8 mouse cellular contexts compared by ENCODE assay signal in genomic region chr19:16028746-16029252, GRCm38 (mm10). TPM values are rescaled to one million over a fixed set of nuclear protein-coding genes. Genes with fewer than 3 reads are reported as not detected.
A peak's percentile ranks its signal among the peaks of the same experiment; 100 is the strongest.
DNase-seq lines count a peak whose midpoint lies in the region; ATAC-seq and TF ChIP-seq lines count a peak whose summit lies in the region.

No protein-coding gene starts in this region.

- H3K9ac ChIP-seq in lung, embryonic 14.5 days: peak overlapping the region; percentile 19
- H3K9ac ChIP-seq in embryonic facial prominence, embryonic 12.5 days: no peak overlapping the region
- H3K9ac ChIP-seq in midbrain, embryonic 11.5 days (ENCODE audit: low read length): no peak overlapping the region

- no peaks in the 10 kb centered on the region for H3K4me1 ChIP-seq in lung, embryonic 14.5 days (ENCODE audit: insufficient read depth)
- H3K4me1 ChIP-seq in embryonic facial prominence, embryonic 12.5 days: no peaks in the 10 kb centered on the region
- H3K4me1 ChIP-seq in midbrain, embryonic 11.5 days (ENCODE audit: control insufficient read depth, insufficient read depth, low read length): no peaks in the 10 kb centered on the region

- no peaks in the 10 kb centered on the region for H3K36me3 ChIP-seq in lung, embryonic 14.5 days (ENCODE audit: insufficient read depth)
- no peaks in the 10 kb centered on the region for H3K36me3 ChIP-seq in embryonic facial prominence, embryonic 12.5 days
- H3K36me3 ChIP-seq in midbrain, embryonic 11.5 days (ENCODE audit: control insufficient read depth, insufficient read depth, low read length): no peaks in the 10 kb centered on the region

- peak; percentile 28; the same call in 1 of the 2 replicates for ATAC-seq in lung, embryonic 14.5 days (ENCODE audit: insufficient read depth)
- no peak for ATAC-seq in embryonic facial prominence, embryonic 12.5 days (ENCODE audit: insufficient number of reproducible peaks, insufficient read depth, low FRiP score, low TSS enrichment)
- ATAC-seq in midbrain, embryonic 11.5 days (ENCODE audit: low FRiP score): no peak
- ATAC-seq in granulocyte monocyte progenitor cell, adult 5-6 weeks (replicated peaks; ENCODE audit: poor library complexity, severe bottlenecking): no peak

- no peak overlapping the region for H3K27ac ChIP-seq in lung, embryonic 14.5 days (ENCODE audit: low read depth)
- no peak overlapping the region for H3K27ac ChIP-seq in embryonic facial prominence, embryonic 12.5 days
- no peak overlapping the region for H3K27ac ChIP-seq in midbrain, embryonic 11.5 days (ENCODE audit: low read depth, low read length)

- H3K9me3 ChIP-seq in lung, embryonic 14.5 days (ENCODE audit: low read depth, low read length): no peaks in the 10 kb centered on the region
- H3K9me3 ChIP-seq in embryonic facial prominence, embryonic 12.5 days: no peaks in the 10 kb centered on the region
- H3K9me3 ChIP-seq in midbrain, embryonic 11.5 days (ENCODE audit: control insufficient read depth, low read length): no peaks in the 10 kb centered on the region

- H3K27me3 ChIP-seq in lung, embryonic 14.5 days (ENCODE audit: insufficient read depth, low read length): no peaks in the 10 kb centered on the region
- H3K27me3 ChIP-seq in embryonic facial prominence, embryonic 12.5 days: no peaks in the 10 kb centered on the region
- H3K27me3 ChIP-seq in midbrain, embryonic 11.5 days (ENCODE audit: control insufficient read depth, insufficient read depth, low read length): no peaks in the 10 kb centered on the region

- TF ChIP-seq CTCF in lung, embryonic 14.5 days (IDR thresholded peaks at IDR 0.05; ENCODE audit: low read depth): no peak

- no peak for DNase-seq in lung, embryonic 14.5 days
- no peak for DNase-seq in lung, postnatal 14 days
- peak; percentile 75 for DNase-seq in induced T-regulatory cell, adult 2 months (ENCODE audit: low read depth)
- peak; percentile 89 for DNase-seq in midbrain, embryonic 11.5 days (ENCODE audit: low spot score, missing footprints)
- no peak for DNase-seq in MN1 (ENCODE audit: low spot score)
- no peak for DNase-seq in cerebellum, postnatal 36 days

- 33% methylated on average over 5 of the region's 5 CpGs for WGBS in lung, embryonic 14.5 days
- WGBS in embryonic facial prominence, embryonic 12.5 days: 62% methylated on average over 5 of the region's 5 CpGs
- WGBS in midbrain, embryonic 11.5 days: 62% methylated on average over 5 of the region's 5 CpGs

- peak overlapping the region; percentile 60 for H3K4me2 ChIP-seq in lung, embryonic 14.5 days
- H3K4me2 ChIP-seq in embryonic facial prominence, embryonic 12.5 days (replicated peaks): peak overlapping the region; percentile 40
- 0 out of 2 replicates have a peak overlapping the region, but pooled peaks have one; percentile 19 for H3K4me2 ChIP-seq in midbrain, embryonic 11.5 days

- H3K4me3 ChIP-seq in lung, embryonic 14.5 days (ENCODE audit: low read depth, low read length): peak overlapping the region; percentile 37
- H3K4me3 ChIP-seq in embryonic facial prominence, embryonic 12.5 days: peak overlapping the region; percentile 21; the same call in 1 of the 2 replicates
- no peak overlapping the region for H3K4me3 ChIP-seq in midbrain, embryonic 11.5 days (ENCODE audit: low read depth, low read length)

RNA-seq across cellular contexts. Expression of gene Cep78, which starts 44.0 kb away (rescaled TPM):
- polyA plus RNA-seq in lung, embryonic 14.5 days (2014; fragmentation: Nextera tagmentation; extraction: Ambion mirVana): 35.2 and 36.1 TPM in 2 replicates
- 43.0 and 43.3 TPM in 2 replicates for polyA plus RNA-seq in embryonic facial prominence, embryonic 12.5 days (2016; fragmentation: Nextera tagmentation; extraction: Ambion mirVana)
- 49.6 and 50.9 TPM in 2 replicates for polyA plus RNA-seq in midbrain, embryonic 11.5 days (2014; fragmentation: Nextera tagmentation; extraction: Ambion mirVana)
- 14.8 and 23.3 TPM in 2 replicates for total RNA-seq in granulocyte monocyte progenitor cell, adult 5-6 weeks (2014; fragmentation: Nextera tagmentation)
- total RNA-seq in granulocyte monocyte progenitor cell, adult 5-6 weeks (2017): 23.0 and 27.9 TPM in 2 replicates

Comparison
In these comparisons a context has a peak if more than half of its experiments do, and no peak if none do; other contexts are left out.
1. DNase-seq: peak in induced T-regulatory cell, adult 2 months (single experiment) and midbrain, embryonic 11.5 days (single experiment); none in lung, embryonic 14.5 days (single experiment), lung, postnatal 14 days (single experiment), MN1 (single experiment) and cerebellum, postnatal 36 days (0 of 2).
2. Peak in every context shown above with its lines, with median percentiles within 50 percentile points of each other: H3K4me2 ChIP-seq.